Mouse (Mus musculus) forebrain, postnatal 0 days (tissue): ENCODE results near the gene Isg15. TPM values are rescaled to one million over a fixed set of nuclear protein-coding genes. Genes with fewer than 3 reads are reported as not detected.
A peak's percentile ranks its signal among the peaks of the same experiment; 100 is the strongest.

Experiments
- ATAC-seq: fragments of 200-750 bp; cut with Nextera tagmentation; 2 replicates; pipeline ENCODE4 v1.8.0; 2017; ENCODE audit warnings: mild to moderate bottlenecking, moderate library complexity
- DNase-seq: peaks from one replicate; pipeline ENCODE4 v3.0.0-alpha.2; 2015
- H3K27ac ChIP-seq: fragments of 300-500 bp; sonication (generic); 2 replicates; pipeline ENCODE4 v1.5.1; 2014; ENCODE audit warnings: low read depth, mild to moderate bottlenecking, antibody characterized with exemption, low read length, moderate library complexity, mixed read lengths
- H3K27me3 ChIP-seq: fragments of 300-500 bp; sonication (generic); 2 replicates; pipeline ENCODE4 v1.6.1; 2014; ENCODE audit warnings: mild to moderate bottlenecking, low read length, mixed read lengths; ENCODE audit not compliant: insufficient read depth
- H3K36me3 ChIP-seq: fragments of 300-500 bp; sonication (generic); 2 replicates; pipeline ENCODE4 v1.6.1; 2014; ENCODE audit warnings: mild to moderate bottlenecking, moderate library complexity; ENCODE audit not compliant: insufficient read depth
- H3K4me1 ChIP-seq: fragments of 300-500 bp; sonication (generic); 2 replicates; pipeline ENCODE4 v1.6.1; 2014; ENCODE audit warnings: antibody characterized with exemption; ENCODE audit not compliant: insufficient read depth
- H3K4me2 ChIP-seq: fragments of 300-500 bp; sonication (generic); 2 replicates; pipeline ENCODE4 v1.6.1; 2014; ENCODE audit warnings: low read depth, mild to moderate bottlenecking, moderate library complexity
- H3K4me3 ChIP-seq: fragments of 300-500 bp; sonication (generic); 2 replicates; pipeline ENCODE4 v1.5.1; 2014; ENCODE audit warnings: low read depth, low read length, mixed read lengths
- H3K9ac ChIP-seq: fragments of 300-500 bp; sonication (generic); 2 replicates; pipeline ENCODE4 v1.6.1; 2014; ENCODE audit warnings: mild to moderate bottlenecking
- H3K9me3 ChIP-seq: fragments of 300-500 bp; sonication (generic); 2 replicates; pipeline ENCODE4 v1.6.1; 2016; ENCODE audit warnings: low read length
- CTCF ChIP-seq: sonication (generic); IDR thresholded peaks from 2 replicates; pipeline ENCODE4 v1.5.1; 2016; ENCODE audit warnings: antibody characterized with exemption, control low read depth, low read depth
- WGBS: fragments of 180-500 bp; shearing (Covaris S2); extraction: QIAGEN DNeasy Blood & Tissue Kit; methylation state at CpG from one replicate; pipeline ENCODE4 v1.1.7; 2014; 5-methylcytosine and 5-hydroxymethylcytosine counted together
- polyA plus RNA-seq: library from polyadenylated mRNA; unstranded; fragments of >200 nt; fragmentation: Nextera tagmentation; extraction: Ambion mirVana; gene quantifications from 2 replicates; pipeline ENCODE4 v1.2.1, GENCODE M21; 2015
- total RNA-seq: library from RNA; depleted of rRNA; stranded (reverse); fragments of >200 nt; gene quantifications from 2 replicates; pipeline ENCODE4 v1.2.3, GENCODE M21; 2014

Isg15 gene
- total and polyA plus RNA-seq, 2 experiments from 2014 or later, result 2.2 to 3.4 TPM

- H3K4me2 ChIP-seq, result no peak overlapping the region
- H3K27ac ChIP-seq, result no peak overlapping the region
These were observed 7.4 kb downstream of the Isg15 start for GRCm38 (mm10) chr4:156193200-156193590.

GRCm38 (mm10) chr4:156192421-156193199 lies 8.0 kb downstream of the Isg15 start:
- ATAC-seq (peak; percentile 3; the same call in 1 of the 2 replicates), DNase-seq (peak; percentile 38)
- WGBS, result 44% methylated on average over 8 of the region's 8 CpGs
- Histone ChIP-seq H3K4me3 (no peak overlapping the region), H3K27ac (no peak overlapping the region), H3K4me2 (no peak overlapping the region), H3K27me3 (no peaks in the 10 kb centered on the region), H3K9me3 (no peaks in the 10 kb centered on the region), H3K9ac (no peak overlapping the region), H3K4me1 (peaks cover 28% of the 10 kb centered on the region), H3K36me3 (peaks cover 25% of the 10 kb centered on the region; the same call in 1 of the 2 replicates)
- TF ChIP-seq CTCF, result no peak

More at GRCm38 (mm10) chr4:156193200-156193590, 7.4 kb downstream of the Isg15 start:
- Histone ChIP-seq H3K9me3 (no peaks in the 10 kb centered on the region), H3K9ac (no peak overlapping the region), H3K4me1 (peaks cover 22% of the 10 kb centered on the region), H3K27me3 (no peaks in the 10 kb centered on the region), H3K36me3 (peaks cover 25% of the 10 kb centered on the region; the same call in 1 of the 2 replicates), H3K4me3 (no peak overlapping the region)
- DNase-seq (no peak), ATAC-seq (no peak)
- 27% methylated on average over 2 of the region's 2 CpGs for WGBS
- no peak for TF ChIP-seq CTCF

GRCm38 (mm10) chr4:156188811-156189323 lies 11.8 kb downstream of the Isg15 start:
- Histone ChIP-seq H3K4me3 (no peak overlapping the region), H3K9me3 (no peaks in the 10 kb centered on the region), H3K27ac (peak overlapping the region; percentile 64), H3K9ac (0 out of 2 replicates have a peak overlapping the region, but pooled peaks have one; percentile 14), H3K27me3 (no peaks in the 10 kb centered on the region), H3K4me2 (no peak overlapping the region), H3K36me3 (peaks cover 25% of the 10 kb centered on the region; the same call in 1 of the 2 replicates), H3K4me1 (peaks cover 45% of the 10 kb centered on the region)
- TF ChIP-seq CTCF, result no peak
- ATAC-seq, result peak; percentile 24
- DNase-seq, result peak; percentile 56
- WGBS, result 5% methylated on average over 6 of the region's 6 CpGs

- Histone ChIP-seq H3K27ac (peak overlapping the region; percentile 64), H3K9me3 (no peaks in the 10 kb centered on the region), H3K4me3 (no peak overlapping the region), H3K4me2 (no peak overlapping the region), H3K9ac (no peak overlapping the region), H3K4me1 (peaks cover 50% of the 10 kb centered on the region), H3K36me3 (peaks cover 25% of the 10 kb centered on the region; the same call in 1 of the 2 replicates), H3K27me3 (no peaks in the 10 kb centered on the region)
- DNase-seq, result no peak
- 24% methylated on average over 5 of the region's 5 CpGs for WGBS
- no peak for ATAC-seq
- 0 out of 2 replicates have a peak, but pooled peaks have one; percentile 5 for TF ChIP-seq CTCF
These were observed 12.3 kb downstream of the Isg15 start for GRCm38 (mm10) chr4:156188162-156188810.

- Histone ChIP-seq H3K4me2 (peak overlapping the region; percentile 87), H3K9me3 (no peaks in the 10 kb centered on the region), H3K9ac (peak overlapping the region; percentile 74), H3K27ac (peak overlapping the region; percentile 86), H3K36me3 (peaks cover 13% of the 10 kb centered on the region; the same call in 1 of the 2 replicates), H3K4me1 (peaks cover 68% of the 10 kb centered on the region), H3K27me3 (no peaks in the 10 kb centered on the region), H3K4me3 (peak overlapping the region; percentile 47)
- TF ChIP-seq CTCF, result peak; percentile 45
- WGBS, result 3% methylated on average over 31 of the region's 31 CpGs
- peak; percentile 80 for DNase-seq
- ATAC-seq, result peak; percentile 81
These were observed 14.4 kb downstream of the Isg15 start for GRCm38 (mm10) chr4:156185950-156186850.

GRCm38 (mm10) chr4:156185456-156185949 lies 15.1 kb downstream of the Isg15 start:
- peak; percentile 63 for DNase-seq
- Histone ChIP-seq H3K4me1 (peaks cover 74% of the 10 kb centered on the region), H3K4me2 (peak overlapping the region; percentile 87), H3K36me3 (peaks cover 6% of the 10 kb centered on the region; the same call in 1 of the 2 replicates), H3K9ac (peak overlapping the region; percentile 74), H3K9me3 (no peaks in the 10 kb centered on the region), H3K27me3 (no peaks in the 10 kb centered on the region), H3K4me3 (peak overlapping the region; percentile 47), H3K27ac (peak overlapping the region; percentile 86)
- 33% methylated on average over 13 of the region's 13 CpGs for WGBS
- peak; percentile 40 for ATAC-seq
- TF ChIP-seq CTCF, result no peak
